Mouse (Mus musculus) layer of hippocampus, adult 9-10 months (tissue): ENCODE data around the gene Nuak2.

Source experiments
- DNase-seq: peaks from one replicate; pipeline ENCODE4 v3.0.0; 2022; ENCODE audit warnings: low spot score

Nuak2 gene

DNA sequence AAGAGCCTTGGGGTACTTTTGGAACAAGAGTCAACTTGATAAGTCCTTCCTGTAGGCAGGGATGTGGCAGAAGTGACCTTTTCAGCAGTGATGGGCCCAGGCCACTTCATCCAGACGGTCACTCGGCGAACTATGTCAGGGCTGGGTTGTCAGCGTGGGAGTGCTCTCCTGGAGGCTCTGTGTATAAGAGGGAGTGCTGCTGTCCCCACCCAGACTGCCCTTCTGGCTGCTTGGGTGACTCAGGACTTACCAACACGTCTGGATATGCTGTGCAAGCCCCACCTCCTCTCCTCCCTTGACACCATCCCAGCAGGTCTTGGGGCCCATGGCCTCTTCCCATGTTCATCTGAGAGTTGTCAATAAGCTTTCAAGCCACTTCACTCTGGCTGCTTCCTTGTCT, 37.5 kb downstream of the Nuak2 start:
- no peak for DNase-seq

GRCm38 (mm10) chr1:132354234-132354633, 38.3 kb downstream of the Nuak2 start:
- no peak for DNase-seq

GRCm38 (mm10) chr1:132355162-132355601, 39.3 kb downstream of the Nuak2 start:
- no peak for DNase-seq

GRCm38 (mm10) chr1:132355841-132356242, 39.9 kb downstream of the Nuak2 start:
- DNase-seq: peak; percentile 83

GRCm38 (mm10) chr1:132356841-132357240, 40.9 kb downstream of the Nuak2 start:
- DNase-seq: no peak

DNA sequence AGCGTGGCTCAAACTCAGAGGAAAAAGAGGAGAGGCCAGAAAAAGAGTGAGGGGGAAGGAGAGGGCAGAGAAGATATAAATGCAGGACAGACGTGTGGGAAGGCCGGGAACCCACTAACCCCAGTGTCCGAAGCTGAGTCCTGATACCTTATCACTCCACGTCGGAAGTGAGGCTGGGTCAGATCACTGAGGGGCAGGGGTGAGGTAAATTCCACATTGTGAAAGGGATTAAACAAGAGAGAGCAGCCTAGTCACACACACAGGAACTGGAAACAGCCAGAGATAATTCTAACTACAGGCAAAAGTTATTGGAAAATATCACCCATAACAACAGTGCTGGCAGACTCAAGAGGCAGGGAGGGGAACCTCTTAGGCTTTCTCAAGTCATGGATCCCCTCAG, 46.0 kb downstream of the Nuak2 start:
- DNase-seq: no peak

DNA sequence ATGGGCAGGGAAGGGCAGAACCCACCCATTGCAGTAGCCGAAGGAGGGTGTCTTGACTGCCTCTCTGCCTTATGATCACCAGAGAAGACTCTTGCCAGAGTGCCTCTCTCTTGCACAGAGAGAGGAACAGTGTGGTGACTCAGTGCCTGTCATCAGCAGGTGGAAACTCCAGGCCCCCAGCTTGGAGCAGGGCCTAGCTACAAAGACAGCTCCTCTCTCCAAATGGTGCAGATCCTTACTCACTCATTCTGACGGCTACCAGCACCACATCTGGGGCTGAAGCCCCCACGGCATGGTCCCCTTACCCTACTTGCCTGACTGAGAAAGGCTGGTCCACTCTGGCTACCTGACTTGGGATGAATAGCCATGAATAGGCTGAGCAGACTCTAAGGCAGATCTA, 48.5 kb downstream of the Nuak2 start:
- DNase-seq: no peak

DNA sequence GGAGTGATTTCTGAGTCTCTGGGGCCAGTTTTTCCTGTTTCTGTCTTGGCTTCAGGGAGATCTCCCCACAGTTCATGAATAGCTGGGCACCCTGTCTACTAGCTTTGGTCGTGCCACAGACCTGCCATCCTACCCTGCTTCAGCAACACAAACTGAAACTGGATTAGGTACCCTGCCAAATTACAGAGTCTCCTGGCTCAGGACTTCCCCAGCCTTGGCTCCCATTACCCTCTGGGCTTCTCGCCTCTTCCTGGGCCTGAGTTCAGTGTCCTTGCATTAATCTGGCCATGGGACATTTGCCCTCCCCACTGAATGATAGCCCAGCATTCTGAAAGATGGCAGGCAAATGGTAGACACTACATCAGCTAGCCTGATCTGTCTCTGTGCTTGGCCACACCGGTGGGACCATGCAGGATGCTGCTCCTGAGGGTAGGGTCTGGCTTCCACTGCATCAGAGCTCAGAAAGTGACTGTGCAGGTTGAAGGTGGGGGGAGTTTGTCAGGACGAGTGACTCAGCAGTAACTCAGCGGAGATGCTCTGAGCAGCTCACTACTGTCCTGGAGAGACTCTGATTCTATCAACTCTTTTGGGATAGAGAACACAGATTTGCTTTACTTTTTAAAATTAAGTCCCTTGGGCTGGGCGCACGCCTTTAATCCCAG, 49.1 kb downstream of the Nuak2 start:
- DNase-seq: no peak

DNA sequence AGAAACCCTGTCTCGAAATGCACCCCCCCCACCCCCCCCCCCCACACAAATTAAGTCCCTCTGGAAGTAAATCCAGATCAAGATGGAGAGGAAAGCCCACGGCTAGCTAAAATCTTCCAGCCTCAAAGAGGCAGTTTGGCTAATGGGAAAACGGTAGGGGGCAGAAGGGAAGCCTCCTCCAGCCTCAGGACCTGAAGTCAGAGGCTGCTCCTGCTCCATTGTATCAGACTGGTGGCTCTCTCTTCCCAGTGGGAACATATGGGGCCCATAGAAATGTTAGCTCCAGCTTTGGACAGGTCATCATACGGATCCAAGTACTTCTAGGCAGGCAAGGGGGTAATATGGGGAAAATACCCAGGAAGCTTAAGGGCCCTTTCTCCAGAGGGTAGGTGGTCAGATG, 49.7 kb downstream of the Nuak2 start:
- DNase-seq: no peak

DNA sequence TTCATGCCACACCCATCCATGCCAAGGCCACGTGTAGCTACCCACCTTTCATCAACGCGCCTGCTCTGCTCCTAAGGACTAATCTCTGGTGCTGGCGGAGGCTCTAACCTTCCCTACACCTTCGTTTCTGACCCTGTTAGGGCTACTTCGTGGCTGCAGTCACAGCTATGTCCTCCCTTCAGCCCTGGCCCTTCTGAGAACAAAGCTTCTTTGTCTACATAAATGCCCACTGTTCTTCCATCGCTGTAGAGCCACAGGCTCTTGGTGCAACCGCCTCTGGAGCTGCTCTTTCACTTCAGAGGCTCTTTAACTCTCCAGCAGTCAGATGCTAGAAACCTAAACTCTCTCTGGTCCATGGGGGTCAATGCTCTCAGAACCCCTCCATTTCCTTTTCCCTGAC, 50.3 kb downstream of the Nuak2 start:
- DNase-seq: no peak

GRCm38 (mm10) chr1:132366937-132367336, 51.0 kb downstream of the Nuak2 start:
- no peak for DNase-seq

DNA sequence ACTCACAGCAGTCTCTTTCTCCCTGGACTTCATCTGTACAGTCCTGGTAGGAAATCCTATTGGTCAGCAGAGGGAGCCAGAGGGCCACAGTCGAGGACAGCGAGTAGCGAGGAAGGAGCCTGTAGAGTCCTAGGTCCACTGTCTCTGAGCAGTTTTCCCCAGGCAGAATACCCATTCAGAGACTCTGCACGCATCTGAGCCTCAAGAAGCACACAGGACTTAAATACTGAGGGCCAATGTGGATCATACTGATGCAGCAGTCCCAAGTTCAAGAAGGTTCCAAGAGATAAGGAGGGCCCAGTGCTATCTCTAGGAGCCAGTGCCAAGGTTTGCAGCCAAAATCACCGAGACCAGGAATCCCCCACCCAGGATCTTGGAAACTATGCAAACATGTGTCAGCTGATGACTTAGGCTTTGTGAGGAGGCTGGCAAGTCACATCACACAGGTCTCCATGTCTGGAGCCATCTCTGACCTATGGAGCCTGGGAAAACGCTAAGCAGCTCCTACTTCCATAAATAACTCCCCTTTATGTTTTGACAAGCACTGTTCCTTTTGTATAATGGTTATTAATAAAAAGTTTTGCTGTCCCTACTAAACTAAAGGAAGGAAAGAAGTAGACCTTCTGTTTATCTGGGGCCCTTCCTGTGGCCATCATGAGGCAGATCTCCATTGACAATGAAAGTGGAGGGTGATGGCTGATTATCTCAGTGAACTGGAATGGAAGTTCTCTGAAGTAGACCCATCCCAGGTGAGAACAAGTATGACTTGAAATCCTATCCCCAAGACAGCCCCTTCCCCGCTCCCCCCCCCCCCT, 52.0 kb downstream of the Nuak2 start:
- DNase-seq: peak; percentile 87

DNA sequence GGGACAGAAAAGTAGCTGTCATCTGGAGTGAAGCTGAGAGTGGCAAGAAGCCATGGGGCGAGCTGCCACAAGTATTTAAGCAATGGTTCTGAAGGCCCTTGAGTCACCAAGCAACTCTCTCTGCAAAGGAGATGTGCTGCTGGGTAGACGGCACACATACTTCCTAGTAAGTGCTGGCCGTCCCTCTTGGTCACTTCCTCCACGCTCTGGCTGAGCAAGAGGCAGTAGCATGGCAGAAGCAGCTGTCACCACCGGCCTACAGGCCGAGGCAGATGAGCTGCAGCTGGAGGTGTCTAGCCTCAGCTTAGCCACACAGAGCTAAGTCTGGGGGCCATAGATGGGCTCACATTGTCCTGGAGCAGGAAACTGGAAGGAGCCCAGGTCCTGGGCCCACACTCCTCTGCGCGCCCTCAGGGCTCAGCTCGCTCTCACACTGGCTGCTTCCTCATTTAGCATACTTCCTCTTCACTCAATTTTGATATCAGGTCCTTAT, 54.8 kb downstream of the Nuak2 start:
- no peak for DNase-seq

DNA sequence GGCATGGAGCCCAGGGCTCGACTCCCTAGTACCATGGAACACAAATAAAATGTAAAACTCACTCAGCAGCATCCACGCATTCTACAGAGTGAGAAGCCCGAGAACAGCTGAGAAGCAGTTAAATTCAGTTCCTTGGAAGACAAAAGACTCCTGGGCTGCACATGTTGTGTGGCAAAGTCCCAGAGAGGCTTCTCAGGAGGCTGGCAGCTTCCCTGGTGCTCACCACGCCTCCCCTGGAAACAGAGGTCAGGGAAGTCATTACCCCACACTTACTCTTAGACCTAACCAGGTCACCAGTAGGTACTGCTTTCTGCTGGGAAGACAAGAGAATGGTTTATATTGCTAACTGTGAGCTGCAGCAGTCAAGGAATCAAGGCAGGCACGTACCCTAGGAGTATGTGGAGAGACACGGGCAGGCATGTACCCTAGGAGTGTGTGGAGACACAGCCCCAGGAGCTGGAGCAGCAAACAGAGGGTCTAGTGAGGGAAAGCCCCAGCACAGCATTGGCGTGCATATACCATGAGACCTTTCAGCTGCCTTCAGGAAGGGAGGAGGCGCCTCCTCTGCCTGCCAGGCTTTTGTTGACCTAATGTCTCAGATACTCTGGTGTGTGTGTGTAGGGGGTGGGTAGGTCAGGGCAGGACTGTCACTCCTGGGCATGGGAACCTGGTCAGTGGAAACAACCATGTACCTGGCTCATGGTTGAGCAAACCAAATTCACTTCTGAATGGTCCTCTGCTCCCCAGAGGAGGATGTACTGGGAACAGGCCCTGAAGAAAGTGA, 55.6 kb downstream of the Nuak2 start:
- DNase-seq: no peak

DNA sequence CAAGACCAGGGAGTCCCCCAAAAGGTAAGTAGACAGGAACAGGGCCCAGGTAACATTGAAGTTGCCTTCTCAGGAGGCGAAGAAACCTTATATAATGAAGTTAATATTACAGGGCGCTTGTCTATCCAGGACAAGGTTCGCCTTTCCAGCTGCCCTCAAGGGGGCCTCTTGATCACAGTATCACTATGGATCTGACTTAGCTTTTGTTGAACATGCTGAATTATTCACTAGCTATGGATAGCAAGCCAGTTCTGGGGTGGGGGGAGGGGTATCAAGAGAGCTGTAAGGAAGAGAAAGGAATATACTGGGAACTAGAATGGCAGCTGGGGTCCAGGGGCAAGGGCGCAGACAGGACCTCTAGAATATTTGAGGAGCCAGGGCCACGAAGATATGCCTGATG, 56.4 kb downstream of the Nuak2 start:
- DNase-seq: no peak

DNA sequence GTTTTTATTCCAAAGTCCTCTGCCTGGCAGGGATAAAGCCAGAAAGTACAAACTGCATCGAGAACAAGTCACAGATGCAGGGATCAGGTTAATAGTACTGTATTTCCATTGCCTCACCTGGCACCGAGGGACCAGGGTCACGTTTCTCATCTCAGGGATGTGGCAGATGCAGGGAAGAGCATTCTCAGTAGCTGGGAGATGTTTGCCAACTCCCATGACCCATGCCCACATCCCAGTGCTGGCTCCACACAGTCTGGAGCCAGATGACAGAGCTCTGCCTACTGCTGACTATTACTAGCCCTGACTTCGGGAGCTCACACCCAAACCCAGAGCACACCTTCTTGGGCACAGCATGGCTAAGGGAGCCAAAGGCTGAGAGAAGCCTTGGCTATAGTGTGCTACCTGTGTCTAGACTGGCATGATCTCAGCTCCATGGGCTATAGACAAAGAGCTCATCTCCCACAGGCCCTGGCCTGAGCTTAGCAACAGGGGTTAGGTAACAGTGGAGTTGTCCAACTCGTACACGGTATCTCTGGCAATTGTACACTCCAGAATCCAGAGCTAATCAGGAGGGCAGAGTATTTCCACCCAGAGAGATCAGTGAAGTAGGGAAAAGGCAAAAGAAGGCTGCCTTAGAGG, 57.1 kb downstream of the Nuak2 start:
- no peak for DNase-seq

DNA sequence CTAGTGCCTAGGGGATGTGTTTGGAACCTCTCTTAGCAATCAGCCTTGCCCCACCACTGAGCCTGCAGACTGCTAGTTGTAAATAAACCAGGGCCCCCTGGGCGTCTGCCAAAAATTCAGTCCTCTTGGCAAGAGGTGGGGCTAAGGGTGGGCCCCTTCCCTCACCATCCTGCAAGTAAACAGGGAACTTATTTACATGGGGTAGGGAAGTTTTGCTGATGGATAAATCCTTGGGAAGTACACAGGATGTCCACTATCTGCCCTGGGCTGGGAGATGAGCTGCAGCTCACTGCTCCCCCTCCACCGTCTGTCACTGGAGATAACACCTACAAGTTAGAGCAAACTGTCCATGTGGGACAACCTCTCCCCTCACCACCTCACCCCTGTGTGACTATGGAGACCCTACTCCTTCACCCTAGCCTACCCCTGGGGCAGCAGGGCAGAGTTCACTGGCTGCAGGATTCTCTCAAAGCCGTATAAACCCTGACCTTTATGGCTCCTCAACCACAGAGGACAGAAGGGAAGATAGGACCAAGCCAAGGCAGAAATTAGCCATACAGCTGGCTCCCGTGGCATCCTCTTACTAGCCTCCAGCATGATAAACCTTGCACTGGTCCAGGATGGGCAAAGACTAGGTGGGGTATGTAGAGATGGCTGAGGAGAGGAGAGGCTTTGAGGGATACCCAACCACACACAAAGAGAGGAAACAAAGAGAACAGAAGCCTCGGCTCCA, 58.4 kb downstream of the Nuak2 start:
- no peak for DNase-seq

- no peak for DNase-seq
Observed at GRCm38 (mm10) chr1:132374873-132375244, 58.9 kb downstream of the Nuak2 start.

- DNase-seq: no peak
Observed at GRCm38 (mm10) chr1:132375256-132375655, 59.3 kb downstream of the Nuak2 start.

- no peak for DNase-seq
Observed at GRCm38 (mm10) chr1:132376211-132377054, 60.5 kb downstream of the Nuak2 start.

GRCm38 (mm10) chr1:132377055-132377365, 61.1 kb downstream of the Nuak2 start:
- no peak for DNase-seq
